Mouse (Mus musculus): ENCODE data around the gene Gabpb1. TPM values are rescaled to one million over a fixed set of nuclear protein-coding genes. Genes with fewer than 3 reads are reported as not detected.

Gene Gabpb1
- polyA plus RNA-seq, 1 experiment from 2014 or later = 54.4 TPM

- Histone ChIP-seq H3K4me1 (no peaks in the 10 kb centered on the region), H3K36me3 (no peaks in the 10 kb centered on the region), H3K9ac (no peak overlapping the region), H3K9me3 (replicated peaks) (no peaks in the 10 kb centered on the region), H3K27me3 (no peaks in the 10 kb centered on the region), H3K4me3 (replicated peaks) (no peak overlapping the region), H3K27ac (no peak overlapping the region), H3K4me2 (no peak overlapping the region)
- ATAC-seq (replicated peaks; ENCODE audit: low FRiP score) = no peak
- WGBS = 77% methylated on average over 8 of the region's 8 CpGs
Measured at GRCm38 (mm10) chr2:126584621-126585369, 91.3 kb downstream of the Gabpb1 start.

- Histone ChIP-seq H3K36me3 (no peaks in the 10 kb centered on the region), H3K9me3 (replicated peaks) (no peaks in the 10 kb centered on the region), H3K4me2 (no peak overlapping the region), H3K4me3 (replicated peaks) (no peak overlapping the region), H3K27ac (no peak overlapping the region), H3K4me1 (no peaks in the 10 kb centered on the region), H3K27me3 (no peaks in the 10 kb centered on the region), H3K9ac (no peak overlapping the region)
- ATAC-seq (replicated peaks; ENCODE audit: low FRiP score) = no peak
- 51% methylated on average over 6 of the region's 6 CpGs for WGBS
Measured at GRCm38 (mm10) chr2:126583960-126584359, 92.2 kb downstream of the Gabpb1 start.

- H3K27me3 ChIP-seq = no peaks in the 10 kb centered on the region
- H3K27ac ChIP-seq = no peak overlapping the region
- H3K4me1 ChIP-seq = no peaks in the 10 kb centered on the region
- no peak overlapping the region for H3K4me2 ChIP-seq
- no peak for ATAC-seq (replicated peaks; ENCODE audit: low FRiP score)
- H3K4me3 ChIP-seq (replicated peaks) = no peak overlapping the region
- H3K9ac ChIP-seq = no peak overlapping the region
- 100% methylated on average over 1 of the region's 1 CpGs for WGBS
- H3K9me3 ChIP-seq (replicated peaks) = no peaks in the 10 kb centered on the region
- no peaks in the 10 kb centered on the region for H3K36me3 ChIP-seq
Measured at GRCm38 (mm10) chr2:126579282-126579681, 96.9 kb downstream of the Gabpb1 start.

Other genes with a start within 250 kb of the Gabpb1 start
- 0.18 and 0.54 TPM in 2 replicates for gene Atp8b4, start 175.7 kb downstream of the Gabpb1 start, polyA plus RNA-seq (2015; fragmentation: Nextera tagmentation; extraction: Ambion mirVana)
- gene Slc27a2, start 123.9 kb downstream of the Gabpb1 start, polyA plus RNA-seq (2015; fragmentation: Nextera tagmentation; extraction: Ambion mirVana) = 32.9 and 35.3 TPM in 2 replicates
- 85.0 and 102 TPM in 2 replicates for gene Hdc, start 57.0 kb downstream of the Gabpb1 start, polyA plus RNA-seq (2015; fragmentation: Nextera tagmentation; extraction: Ambion mirVana)
- gene Usp8, start 31.0 kb upstream of the Gabpb1 start, polyA plus RNA-seq (2015; fragmentation: Nextera tagmentation; extraction: Ambion mirVana) = 42.6 and 43.6 TPM in 2 replicates
- gene Usp50, start 107.1 kb upstream of the Gabpb1 start, polyA plus RNA-seq (2015; fragmentation: Nextera tagmentation; extraction: Ambion mirVana) = 2.7 and 3.4 TPM in 2 replicates
- gene Trpm7, start 199.9 kb upstream of the Gabpb1 start, polyA plus RNA-seq (2015; fragmentation: Nextera tagmentation; extraction: Ambion mirVana) = 46.4 and 50.6 TPM in 2 replicates

All from kidney, embryonic 15.5 days (tissue).